Mouse (Mus musculus): Measurements from ENCODE around the gene Wnt5a. TPM values are rescaled to one million over a fixed set of nuclear protein-coding genes. Genes with fewer than 3 reads are reported as not detected.

Gene Wnt5a
- polyA plus RNA-seq (2016; fragmentation: Nextera tagmentation; extraction: Ambion mirVana): 31.2 and 38.8 TPM in 2 replicates

DNA sequence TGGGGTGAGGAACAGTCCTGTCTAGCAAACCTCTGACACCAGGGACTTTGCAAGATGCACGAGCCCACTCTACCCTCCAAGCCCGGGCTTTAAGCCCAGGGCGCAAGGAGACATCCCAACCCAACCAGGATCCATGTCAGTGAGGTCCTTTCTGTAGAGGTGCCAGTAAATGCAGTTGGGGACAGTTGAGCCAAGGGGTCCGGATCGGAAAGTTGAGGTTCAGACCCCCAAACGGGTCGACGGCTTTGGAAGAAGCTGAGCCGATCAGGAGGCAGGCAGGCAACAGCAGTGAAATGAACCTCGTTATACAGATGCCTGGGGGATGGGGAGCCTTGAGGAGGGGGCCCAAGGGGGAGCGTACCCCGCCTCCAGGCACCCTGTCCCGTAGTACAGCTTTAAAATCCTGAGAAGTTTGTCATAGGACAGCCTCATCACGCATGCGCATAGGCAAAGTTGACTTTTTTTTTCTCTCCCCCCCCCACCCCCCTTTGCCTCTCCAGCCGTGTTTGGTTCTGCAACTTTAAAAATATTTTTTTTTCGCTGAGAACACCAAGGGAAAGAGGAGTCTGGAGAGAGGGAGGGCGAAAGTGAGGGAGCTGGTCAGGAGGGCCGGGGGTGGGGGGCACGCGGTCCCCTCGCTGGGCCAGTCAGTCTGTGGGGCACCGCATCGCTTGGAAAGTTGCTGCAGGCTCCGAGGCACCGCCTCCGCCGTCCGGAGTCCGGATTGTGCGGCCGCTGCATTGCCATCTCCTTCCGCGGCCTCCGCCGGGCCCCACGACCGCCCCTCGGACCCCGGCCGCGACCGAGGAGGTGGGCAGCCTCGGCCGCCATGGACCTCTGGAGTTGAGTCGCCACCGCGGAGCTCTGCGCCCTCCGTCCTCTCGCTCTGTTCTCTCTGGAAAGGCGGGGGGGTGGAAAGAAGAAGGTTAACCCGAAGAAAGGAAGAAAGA lies at the start of gene Wnt5a:
Gene Wnt5a, plus strand, starts transcription at position 650 of the 950 bp plus-strand sequence.
- peaks cover 59% of the 10 kb centered on the region for H3K4me1 ChIP-seq (replicated peaks)
- 1% methylated on average over 53 of the region's 53 CpGs for WGBS
- peaks cover 59% of the 10 kb centered on the region for H3K27me3 ChIP-seq (ENCODE audit: insufficient read depth, poor library complexity, severe bottlenecking)

DNA sequence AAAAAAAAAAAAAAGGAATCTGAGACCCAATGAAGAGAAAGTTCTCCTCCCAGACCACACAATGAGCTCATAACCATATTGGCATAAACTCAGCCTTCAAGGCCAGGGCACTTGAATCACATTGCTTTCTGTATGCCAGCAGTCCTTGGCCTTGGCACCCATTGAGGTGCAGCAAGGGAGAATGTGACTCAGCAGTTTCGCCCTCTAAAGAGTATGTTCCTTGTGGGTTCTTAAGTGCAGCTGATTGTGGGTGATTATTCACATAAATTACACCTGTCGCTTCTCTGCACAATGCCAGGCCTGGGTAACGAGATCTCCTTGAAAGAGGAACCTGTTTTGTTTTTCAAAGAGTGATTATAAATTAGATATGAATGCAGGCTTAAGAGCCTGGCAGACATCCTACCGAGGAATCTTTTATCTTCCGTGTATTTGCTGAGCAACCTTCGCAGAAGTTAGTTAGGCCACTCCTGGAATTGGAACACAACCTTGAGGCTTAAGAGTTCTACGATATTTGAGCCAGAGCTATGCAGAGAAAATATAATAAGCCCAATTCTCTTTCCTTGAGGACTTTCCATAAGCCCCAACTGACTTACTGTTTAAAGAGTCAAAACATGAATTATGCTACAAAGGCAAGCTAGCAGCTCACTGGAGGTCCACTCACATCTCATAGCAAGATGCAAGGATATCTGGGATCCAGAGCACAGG lies 48.0 kb upstream of the Wnt5a start:
- H3K27ac ChIP-seq: no peak overlapping the region
- H3K27me3 ChIP-seq (ENCODE audit: insufficient read depth, poor library complexity, severe bottlenecking): peaks cover 59% of the 10 kb centered on the region
- no peak overlapping the region for H3K4me3 ChIP-seq
- no peaks in the 10 kb centered on the region for H3K9me3 ChIP-seq
- no peak for DNase-seq (ENCODE audit: low spot score)
- H3K36me3 ChIP-seq: no peaks in the 10 kb centered on the region
- 89% methylated on average over 7 of the region's 7 CpGs for WGBS
- peaks cover 15% of the 10 kb centered on the region for H3K4me1 ChIP-seq (replicated peaks)

More for the DNA sequence above, at the start of gene Wnt5a:
- H3K4me3 ChIP-seq: peak within 1 kb of the TSS; percentile 72
- H3K27ac ChIP-seq: peak within 1 kb of the TSS; percentile 96
- H3K36me3 ChIP-seq: no peaks in the 10 kb centered on the region
- no peaks in the 10 kb centered on the region for H3K9me3 ChIP-seq
- DNase-seq (ENCODE audit: low spot score): peak; percentile 83

GRCm38 (mm10) chr14:28457428-28457827 lies 47.1 kb upstream of the Wnt5a start:
- Histone ChIP-seq H3K9me3 (no peaks in the 10 kb centered on the region), H3K27me3 (ENCODE audit: insufficient read depth, poor library complexity, severe bottlenecking) (peaks cover 54% of the 10 kb centered on the region), H3K36me3 (no peaks in the 10 kb centered on the region), H3K27ac (no peak overlapping the region), H3K4me1 (replicated peaks) (peaks cover 6% of the 10 kb centered on the region), H3K4me3 (no peak overlapping the region)
- 62% methylated on average over 3 of the region's 3 CpGs for WGBS
- DNase-seq (ENCODE audit: low spot score): no peak

GRCm38 (mm10) chr14:28467956-28468355 lies 36.6 kb upstream of the Wnt5a start:
- 91% methylated on average over 5 of the region's 5 CpGs for WGBS

GRCm38 (mm10) chr14:28469696-28470095 lies 34.9 kb upstream of the Wnt5a start:
- Histone ChIP-seq H3K4me1 (replicated peaks) (peaks cover 23% of the 10 kb centered on the region), H3K27ac (no peak overlapping the region), H3K4me3 (no peak overlapping the region), H3K9me3 (no peaks in the 10 kb centered on the region), H3K27me3 (ENCODE audit: insufficient read depth, poor library complexity, severe bottlenecking) (no peaks in the 10 kb centered on the region), H3K36me3 (no peaks in the 10 kb centered on the region)
- no peak for DNase-seq (ENCODE audit: low spot score)
- 27% methylated on average over 4 of the region's 4 CpGs for WGBS

More at GRCm38 (mm10) chr14:28467956-28468355, 36.6 kb upstream of the Wnt5a start:
- H3K36me3 ChIP-seq: no peaks in the 10 kb centered on the region
- no peaks in the 10 kb centered on the region for H3K9me3 ChIP-seq
- peaks cover 19% of the 10 kb centered on the region for H3K4me1 ChIP-seq (replicated peaks)
- no peaks in the 10 kb centered on the region; the same call in 1 of the 2 replicates for H3K27me3 ChIP-seq (ENCODE audit: insufficient read depth, poor library complexity, severe bottlenecking)
- H3K27ac ChIP-seq: no peak overlapping the region
- DNase-seq (ENCODE audit: low spot score): no peak
- no peak overlapping the region for H3K4me3 ChIP-seq

- H3K36me3 ChIP-seq: no peaks in the 10 kb centered on the region
- DNase-seq (ENCODE audit: low spot score): no peak
- no peaks in the 10 kb centered on the region for H3K9me3 ChIP-seq
- no peak overlapping the region for H3K4me3 ChIP-seq
- H3K4me1 ChIP-seq (replicated peaks): peaks cover 28% of the 10 kb centered on the region
- 70% methylated on average over 6 of the region's 6 CpGs for WGBS
- no peak overlapping the region for H3K27ac ChIP-seq
- no peaks in the 10 kb centered on the region for H3K27me3 ChIP-seq (ENCODE audit: insufficient read depth, poor library complexity, severe bottlenecking)
Observed at GRCm38 (mm10) chr14:28470212-28470611, 34.3 kb upstream of the Wnt5a start.

- Histone ChIP-seq H3K36me3 (no peaks in the 10 kb centered on the region), H3K4me3 (no peak overlapping the region), H3K4me1 (replicated peaks) (peaks cover 40% of the 10 kb centered on the region), H3K27ac (peak overlapping the region; percentile 62; the same call in 1 of the 2 replicates), H3K9me3 (no peaks in the 10 kb centered on the region), H3K27me3 (ENCODE audit: insufficient read depth, poor library complexity, severe bottlenecking) (no peaks in the 10 kb centered on the region)
- WGBS: 49% methylated on average over 3 of the region's 3 CpGs
- DNase-seq (ENCODE audit: low spot score): no peak
Observed at GRCm38 (mm10) chr14:28475012-28475411, 29.5 kb upstream of the Wnt5a start.

DNA sequence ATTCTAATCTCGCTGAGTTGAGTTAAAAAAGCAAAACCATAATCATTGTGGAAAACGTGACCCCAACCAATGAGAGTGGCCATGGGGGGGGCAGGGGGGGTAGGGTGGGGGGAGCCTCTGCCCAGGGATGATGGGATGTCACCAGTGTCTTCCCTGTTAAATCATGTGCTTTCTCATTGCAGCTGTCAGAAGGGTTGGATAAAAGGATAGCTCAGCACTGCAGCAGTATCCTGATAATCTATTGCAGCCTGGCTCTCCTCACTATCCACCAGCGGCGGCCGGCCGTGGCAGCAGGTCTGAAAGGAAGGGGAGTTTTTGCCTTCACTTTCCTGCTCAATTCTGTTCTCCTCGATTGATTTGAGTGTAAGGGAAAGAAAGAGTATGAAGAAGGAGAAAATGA lies 29.1 kb upstream of the Wnt5a start:
- DNase-seq (ENCODE audit: low spot score): no peak
- H3K4me1 ChIP-seq (replicated peaks): peaks cover 37% of the 10 kb centered on the region
- no peaks in the 10 kb centered on the region for H3K9me3 ChIP-seq
- peak overlapping the region; percentile 62; the same call in 1 of the 2 replicates for H3K27ac ChIP-seq
- no peaks in the 10 kb centered on the region for H3K27me3 ChIP-seq (ENCODE audit: insufficient read depth, poor library complexity, severe bottlenecking)
- H3K4me3 ChIP-seq: no peak overlapping the region
- 36% methylated on average over 7 of the region's 7 CpGs for WGBS
- no peaks in the 10 kb centered on the region for H3K36me3 ChIP-seq

DNA sequence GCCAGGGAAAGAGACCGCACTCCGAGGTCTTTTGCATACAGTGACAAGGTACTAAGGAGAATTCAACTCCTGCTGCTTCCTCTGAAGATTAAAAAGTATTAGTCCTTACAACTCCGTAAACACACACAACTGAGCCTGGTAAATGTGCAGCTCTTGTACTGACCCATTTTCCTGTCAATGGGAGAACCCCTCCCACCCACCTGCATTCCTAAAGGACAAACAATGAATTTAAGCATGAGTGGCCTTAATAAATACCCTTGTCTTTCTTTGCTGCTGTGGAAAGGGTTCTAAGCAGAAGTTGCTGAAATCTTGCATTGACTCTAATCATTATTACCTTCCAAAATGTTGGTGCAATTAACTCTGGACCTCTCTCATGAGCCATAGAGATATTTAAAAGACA lies 27.8 kb upstream of the Wnt5a start:
- Histone ChIP-seq H3K27me3 (ENCODE audit: insufficient read depth, poor library complexity, severe bottlenecking) (no peaks in the 10 kb centered on the region), H3K9me3 (no peaks in the 10 kb centered on the region), H3K4me1 (replicated peaks) (peaks cover 29% of the 10 kb centered on the region), H3K36me3 (no peaks in the 10 kb centered on the region), H3K4me3 (no peak overlapping the region), H3K27ac (no peak overlapping the region)
- 45% methylated on average over 3 of the region's 3 CpGs for WGBS
- DNase-seq (ENCODE audit: low spot score): no peak

DNA sequence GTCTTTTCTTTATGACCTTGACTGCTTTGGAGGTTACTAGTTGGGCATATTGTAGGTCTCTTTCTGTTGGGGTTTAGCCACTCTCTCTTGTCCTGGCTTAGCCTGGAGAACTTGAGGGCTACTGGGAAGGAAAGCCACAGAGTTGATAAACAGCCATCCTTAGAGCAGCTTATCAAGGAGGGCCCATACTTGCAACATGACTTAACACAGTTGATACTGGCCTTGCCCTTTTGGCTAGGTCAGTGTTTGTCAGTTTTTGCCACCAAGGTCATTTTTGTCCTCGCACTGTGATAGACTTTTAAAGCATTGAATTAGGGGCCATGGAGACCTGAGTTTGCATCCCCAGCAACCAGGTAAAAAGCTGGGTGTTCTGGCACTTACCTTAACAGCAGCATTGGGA lies 23.7 kb upstream of the Wnt5a start:
- Histone ChIP-seq H3K4me1 (replicated peaks) (peaks cover 12% of the 10 kb centered on the region), H3K27ac (no peak overlapping the region), H3K9me3 (no peaks in the 10 kb centered on the region), H3K4me3 (no peak overlapping the region), H3K36me3 (no peaks in the 10 kb centered on the region), H3K27me3 (ENCODE audit: insufficient read depth, poor library complexity, severe bottlenecking) (no peaks in the 10 kb centered on the region)
- 89% methylated on average over 1 of the region's 1 CpGs for WGBS
- DNase-seq (ENCODE audit: low spot score): no peak

GRCm38 (mm10) chr14:28493806-28494205 lies 10.7 kb upstream of the Wnt5a start:
- Histone ChIP-seq H3K27me3 (ENCODE audit: insufficient read depth, poor library complexity, severe bottlenecking) (0 out of 2 replicates have a peak, but pooled peaks cover 4% of the 10 kb centered on the region), H3K4me1 (replicated peaks) (0 out of 2 replicates have a peak, but pooled peaks cover 7% of the 10 kb centered on the region), H3K36me3 (no peaks in the 10 kb centered on the region), H3K4me3 (no peak overlapping the region), H3K27ac (no peak overlapping the region), H3K9me3 (no peaks in the 10 kb centered on the region)
- no peak for DNase-seq (ENCODE audit: low spot score)
- 93% methylated on average over 4 of the region's 4 CpGs for WGBS

DNA sequence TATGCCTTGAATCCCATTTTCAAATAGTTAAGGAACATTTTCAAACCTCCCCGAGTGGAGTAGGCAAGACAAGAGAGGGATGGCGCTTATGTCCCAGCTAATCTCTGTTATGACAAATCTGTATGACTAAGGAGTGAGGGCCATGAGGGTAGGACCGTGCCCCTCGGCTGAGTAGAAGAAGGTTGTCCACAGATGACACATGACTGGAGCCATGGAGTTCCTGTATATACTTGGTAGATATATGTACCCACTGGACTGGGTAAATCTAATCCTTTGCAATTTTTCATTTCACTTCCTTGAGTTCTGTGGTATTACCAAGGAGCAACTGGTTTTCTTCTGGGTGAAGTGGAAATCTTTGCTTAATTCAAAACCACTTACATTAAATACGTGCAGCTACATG lies 10.3 kb upstream of the Wnt5a start:
- H3K36me3 ChIP-seq: no peaks in the 10 kb centered on the region
- H3K4me1 ChIP-seq (replicated peaks): 0 out of 2 replicates have a peak, but pooled peaks cover 8% of the 10 kb centered on the region
- H3K9me3 ChIP-seq: no peaks in the 10 kb centered on the region
- no peak overlapping the region for H3K4me3 ChIP-seq
- no peak for DNase-seq (ENCODE audit: low spot score)
- WGBS: 93% methylated on average over 5 of the region's 5 CpGs
- H3K27ac ChIP-seq: no peak overlapping the region
- 0 out of 2 replicates have a peak, but pooled peaks cover 5% of the 10 kb centered on the region for H3K27me3 ChIP-seq (ENCODE audit: insufficient read depth, poor library complexity, severe bottlenecking)
